Mouse (Mus musculus) layer of hippocampus, adult 9-11 months (tissue): ENCODE results near the gene Cops4.

Experiments
- DNase-seq: peaks from one replicate; pipeline ENCODE4 v3.0.0; 2022

The Cops4 gene

GRCm38 (mm10) chr5:100581622-100582434, 63.7 kb downstream of the Cops4 start:
- DNase-seq: no peak

DNA sequence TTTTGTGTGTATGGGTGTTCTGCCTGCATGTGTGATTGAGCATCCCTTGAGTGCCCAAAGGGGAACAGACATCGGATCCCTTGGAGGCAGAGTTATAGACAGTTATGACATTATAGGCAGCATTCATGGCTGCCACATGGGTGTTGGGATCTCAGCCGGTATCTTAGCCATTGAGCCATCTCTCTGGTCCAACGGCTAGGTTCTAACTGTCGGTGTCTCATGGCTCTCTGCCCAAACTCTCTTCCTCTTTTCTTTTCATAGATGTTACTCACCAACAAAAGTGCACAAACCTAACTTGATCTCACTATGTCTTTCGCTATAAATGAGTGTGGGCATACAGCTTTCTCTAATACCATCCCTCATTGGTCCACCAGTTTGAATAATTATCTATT, 64.3 kb downstream of the Cops4 start:
- peak; percentile 30 for DNase-seq

DNA sequence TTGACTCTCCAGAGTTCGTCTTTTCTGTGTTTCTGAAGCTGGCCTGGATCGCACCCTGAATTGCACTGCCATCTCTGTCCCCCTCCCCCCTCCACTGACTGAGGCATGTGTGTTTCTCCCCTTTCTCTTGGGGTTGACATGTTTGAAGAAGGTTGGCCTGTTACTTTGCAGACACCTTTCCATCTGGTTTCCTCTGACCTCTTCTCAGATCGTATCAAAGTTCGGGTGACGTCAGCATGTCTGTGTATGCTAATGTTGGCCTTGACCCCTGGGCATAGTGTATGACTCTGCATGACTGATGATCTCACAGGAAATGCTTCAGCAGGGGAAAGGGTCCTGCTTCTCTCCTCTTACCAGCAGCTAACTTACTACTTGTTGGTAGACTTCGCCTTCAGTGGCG, 65.0 kb downstream of the Cops4 start:
- no peak for DNase-seq

- no peak for DNase-seq
Measured at GRCm38 (mm10) chr5:100585206-100585644, 67.1 kb downstream of the Cops4 start.

DNA sequence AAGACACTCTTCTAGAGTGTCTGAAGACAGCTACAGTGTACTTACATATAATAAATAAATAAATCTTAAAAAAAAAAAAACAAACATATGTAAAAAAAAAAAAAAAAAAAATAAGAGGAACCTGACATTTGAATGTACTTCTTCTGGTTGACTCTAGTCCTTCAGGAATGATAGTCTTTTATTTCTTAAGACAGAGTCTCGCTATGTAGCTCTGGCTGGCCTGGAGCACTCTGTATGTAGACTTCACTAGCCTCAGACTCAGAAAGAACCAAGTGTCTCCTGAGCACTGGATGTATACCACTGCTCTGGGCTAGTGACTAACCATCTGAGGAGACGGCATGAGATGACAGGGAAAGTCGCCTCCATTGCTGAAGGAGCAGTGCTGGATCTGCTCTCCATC, 67.5 kb downstream of the Cops4 start:
- DNase-seq: no peak

DNA sequence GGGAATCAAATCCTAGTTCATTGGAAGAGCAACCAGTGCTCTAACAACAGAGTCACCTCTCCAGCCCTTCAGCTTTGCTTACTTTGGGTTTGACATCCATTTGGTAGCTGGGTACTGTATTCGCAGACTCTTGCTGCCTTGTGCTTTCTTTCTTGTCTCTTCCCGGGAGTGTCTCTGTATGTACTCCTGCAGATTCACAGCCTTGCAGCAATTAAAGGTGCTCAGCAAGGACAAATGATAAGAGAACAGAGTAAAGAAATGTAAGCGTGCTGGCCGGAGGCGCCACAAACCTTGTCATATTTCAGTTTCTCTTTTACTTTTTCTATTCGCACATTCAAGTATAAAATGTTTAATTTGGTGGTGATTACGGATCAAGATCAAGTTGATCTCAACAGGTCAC, 69.0 kb downstream of the Cops4 start:
- DNase-seq: no peak

GRCm38 (mm10) chr5:100587626-100588025, 69.5 kb downstream of the Cops4 start:
- no peak for DNase-seq

GRCm38 (mm10) chr5:100590505-100590904, 72.4 kb downstream of the Cops4 start:
- no peak for DNase-seq

DNA sequence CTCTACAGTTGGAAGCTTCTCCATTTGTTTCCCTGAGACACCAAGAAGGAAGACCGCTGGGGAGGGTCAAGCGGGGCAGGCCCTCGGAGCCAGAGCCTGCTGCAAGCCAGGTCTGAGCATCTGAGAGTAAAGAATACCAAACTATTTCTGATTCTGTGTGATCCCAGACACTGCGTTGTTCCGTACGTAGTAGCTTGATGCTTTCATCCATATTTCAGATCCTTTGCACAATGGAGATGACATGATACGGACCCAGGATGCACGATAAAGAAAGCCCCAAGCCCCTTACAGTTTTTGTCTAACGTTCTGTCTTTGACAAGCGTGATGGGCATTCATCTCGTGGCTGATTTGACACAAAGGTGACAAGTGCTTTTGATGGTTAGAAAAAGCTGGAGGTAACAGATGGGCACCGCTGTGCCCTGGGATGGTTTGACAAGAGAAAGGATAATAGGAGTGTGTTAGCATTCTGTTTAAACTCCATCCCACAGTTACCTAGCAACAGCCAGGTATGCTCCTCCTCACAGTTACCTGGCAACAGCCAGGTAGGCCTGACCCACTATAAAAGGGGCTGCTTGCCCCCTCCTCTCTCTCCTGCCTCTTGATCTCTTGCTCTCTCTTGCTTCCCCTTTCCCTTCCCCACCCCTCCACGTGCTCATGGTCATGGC, 76.8 kb downstream of the Cops4 start:
- DNase-seq: no peak

GRCm38 (mm10) chr5:100595999-100596398, 77.9 kb downstream of the Cops4 start:
- no peak for DNase-seq
